Mouse (Mus musculus) leukemia stem cell, adult 10-12 weeks (primary cell): ENCODE data around the gene Irf1. TPM values are rescaled to one million over a fixed set of nuclear protein-coding genes. Genes with fewer than 3 reads are reported as not detected.

Source experiments
- polyA plus RNA-seq: library from polyadenylated mRNA; stranded (reverse); fragments of >175 nt; gene quantifications from 2 replicates; pipeline ENCODE4 v1.2.3, GENCODE M21; 2012; ENCODE audit warnings: low replicate concordance

Irf1 gene
- 4.8 and 5.7 TPM in 2 replicates for polyA plus RNA-seq

DNA sequence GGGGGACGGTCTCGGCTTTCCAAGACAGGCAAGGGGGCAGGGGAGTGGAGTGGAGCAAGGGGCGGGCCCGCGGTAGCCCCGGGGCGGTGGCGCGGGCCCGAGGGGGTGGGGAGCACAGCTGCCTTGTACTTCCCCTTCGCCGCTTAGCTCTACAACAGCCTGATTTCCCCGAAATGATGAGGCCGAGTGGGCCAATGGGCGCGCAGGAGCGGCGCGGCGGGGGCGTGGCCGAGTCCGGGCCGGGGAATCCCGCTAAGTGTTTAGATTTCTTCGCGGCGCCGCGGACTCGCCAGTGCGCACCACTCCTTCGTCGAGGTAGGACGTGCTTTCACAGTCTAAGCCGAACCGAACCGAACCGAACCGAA is at the start of gene Irf1:
Gene Irf1, plus strand, starts transcription at position 255 of the 365 bp plus-strand sequence.

DNA sequence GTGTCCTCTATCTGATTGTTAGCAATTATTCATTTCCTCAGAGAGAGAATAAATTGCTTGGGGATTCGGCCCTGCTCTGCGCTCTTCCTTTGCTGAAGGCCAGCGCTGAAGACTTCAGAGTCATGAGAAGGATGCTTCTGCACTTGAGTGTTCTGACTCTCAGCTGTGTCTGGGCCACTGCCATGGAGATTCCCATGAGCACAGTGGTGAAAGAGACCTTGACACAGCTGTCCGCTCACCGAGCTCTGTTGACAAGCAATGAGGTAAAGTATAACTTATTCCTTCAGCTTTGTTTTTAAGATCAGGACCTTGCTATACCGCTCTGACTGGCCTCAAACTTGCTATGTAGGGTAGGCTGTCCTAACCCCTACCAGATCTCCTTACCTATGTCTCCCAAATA is 49.1 kb upstream of the Irf1 start, which contains the start of gene Il5:
Gene Il5, plus strand, starts transcription at position 80 of the 400 bp plus-strand sequence.

DNA sequence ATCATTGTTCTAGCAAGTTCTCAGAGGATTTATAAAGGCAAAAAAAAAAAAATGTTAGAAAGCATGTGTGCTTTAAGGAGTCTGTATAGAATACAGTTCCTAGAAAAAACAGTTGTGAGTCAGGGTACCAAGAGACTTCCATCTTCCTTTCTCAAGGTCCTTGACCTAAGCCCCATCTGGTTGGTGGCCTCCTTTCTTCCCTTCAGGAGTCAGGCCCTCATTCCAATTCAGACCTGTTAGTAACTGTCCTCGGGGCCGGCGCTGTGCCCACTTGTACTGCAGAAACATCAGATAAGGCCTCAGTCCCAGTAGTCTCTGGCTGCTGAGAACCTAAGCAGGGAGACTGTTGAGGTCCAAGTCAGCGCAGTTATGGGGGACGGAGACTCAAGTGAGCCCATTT is 3.3 kb downstream of the Irf1 start, which contains the start of gene Gm17334:
Gene Gm17334, minus strand, starts transcription at position 101 of the 400 bp plus-strand sequence.

Other genes with a start within 250 kb of the Irf1 start
- gene Kif3a, start 202.6 kb upstream of the Irf1 start, polyA plus RNA-seq: 2.0 and 5.8 TPM in 2 replicates
- not detected in 2 replicates for gene Il4, start 151.3 kb upstream of the Irf1 start, polyA plus RNA-seq
- gene Il13, start 135.3 kb upstream of the Irf1 start, polyA plus RNA-seq: not detected in 2 replicates
- gene Rad50, start 62.7 kb upstream of the Irf1 start, polyA plus RNA-seq: 6.2 and 10.7 TPM in 2 replicates
- gene Il5, start 49.2 kb upstream of the Irf1 start, polyA plus RNA-seq: not detected in 2 replicates
- not detected in 2 replicates for gene Gm17334, start 3.2 kb downstream of the Irf1 start, polyA plus RNA-seq
- 0.54 and 0.59 TPM in 2 replicates for gene Gm12216, start 89.2 kb downstream of the Irf1 start, polyA plus RNA-seq
- 6.1 and 7.1 TPM in 2 replicates for gene Slc22a5, start 121.6 kb downstream of the Irf1 start, polyA plus RNA-seq
- gene Slc22a21, start 210.3 kb downstream of the Irf1 start, polyA plus RNA-seq: 3.1 TPM in 2 replicates